Mouse (Mus musculus): ENCODE results near the gene Lats1. TPM values are rescaled to one million over a fixed set of nuclear protein-coding genes. Genes with fewer than 3 reads are reported as not detected.

Gene Lats1
- 25.5 and 26.8 TPM in 2 replicates for polyA plus RNA-seq (2012; rRNA removed)

DNA sequence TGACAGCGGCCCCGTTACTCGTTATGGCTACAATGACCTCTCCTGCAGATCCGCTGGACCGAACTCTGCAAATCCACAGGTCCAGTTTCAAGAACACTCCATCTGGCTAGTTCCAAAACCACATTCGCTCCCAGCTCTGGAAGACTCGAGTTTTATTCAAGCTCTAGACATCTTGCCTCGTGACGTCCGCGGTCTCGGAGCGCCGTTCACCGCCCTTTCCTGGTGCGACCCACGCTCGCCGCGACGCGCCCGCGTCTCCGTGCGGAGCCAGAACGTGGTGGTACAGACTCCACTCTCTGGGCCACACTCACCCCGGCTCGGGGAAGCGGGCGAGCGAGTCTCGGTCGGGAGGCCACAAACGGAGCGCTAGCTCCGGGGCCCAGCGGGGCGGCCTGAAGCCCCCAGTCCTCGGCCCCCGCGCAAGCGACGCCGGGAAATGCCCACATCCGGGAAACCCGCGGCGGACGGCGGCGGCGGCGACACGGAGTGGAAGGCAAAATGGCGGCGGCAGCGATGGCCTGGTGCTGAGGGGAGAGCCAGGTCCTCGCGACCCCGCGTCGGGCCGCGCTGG, at the start of gene Lats1, which contains the start of gene Pcmt1:
Gene Lats1 (plus strand): TSS at position 484 of the 571 bp plus-strand sequence.
Gene Pcmt1 (minus strand): TSS at position 406 of the 571 bp plus-strand sequence.

DNA sequence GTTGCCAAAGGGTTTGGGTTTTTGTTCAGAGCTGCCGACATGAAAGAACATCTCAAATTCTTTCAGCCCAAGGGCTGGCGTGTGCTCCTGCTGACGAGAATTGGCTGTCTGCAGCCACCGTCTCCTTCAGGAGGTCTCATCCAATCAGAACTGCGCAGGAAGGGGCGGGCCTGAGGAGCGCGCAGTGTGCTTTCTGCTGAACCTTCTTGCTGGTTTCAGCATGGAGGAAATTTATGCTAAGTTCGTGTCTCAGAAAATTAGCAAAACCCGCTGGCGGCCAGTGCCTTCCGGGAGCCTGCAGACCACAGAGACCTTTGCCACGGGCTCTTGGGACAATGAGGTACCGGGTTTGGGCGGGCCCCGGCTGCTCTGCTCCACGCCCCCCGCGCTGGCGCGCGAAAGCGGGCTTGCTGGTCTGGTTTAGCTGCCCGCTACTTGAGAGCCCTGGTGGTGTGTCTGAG, 13.6 kb upstream of the Lats1 start, which contains the start of gene Nup43:
Gene Nup43 (plus strand): TSS at position 162 of the 461 bp plus-strand sequence.

DNA sequence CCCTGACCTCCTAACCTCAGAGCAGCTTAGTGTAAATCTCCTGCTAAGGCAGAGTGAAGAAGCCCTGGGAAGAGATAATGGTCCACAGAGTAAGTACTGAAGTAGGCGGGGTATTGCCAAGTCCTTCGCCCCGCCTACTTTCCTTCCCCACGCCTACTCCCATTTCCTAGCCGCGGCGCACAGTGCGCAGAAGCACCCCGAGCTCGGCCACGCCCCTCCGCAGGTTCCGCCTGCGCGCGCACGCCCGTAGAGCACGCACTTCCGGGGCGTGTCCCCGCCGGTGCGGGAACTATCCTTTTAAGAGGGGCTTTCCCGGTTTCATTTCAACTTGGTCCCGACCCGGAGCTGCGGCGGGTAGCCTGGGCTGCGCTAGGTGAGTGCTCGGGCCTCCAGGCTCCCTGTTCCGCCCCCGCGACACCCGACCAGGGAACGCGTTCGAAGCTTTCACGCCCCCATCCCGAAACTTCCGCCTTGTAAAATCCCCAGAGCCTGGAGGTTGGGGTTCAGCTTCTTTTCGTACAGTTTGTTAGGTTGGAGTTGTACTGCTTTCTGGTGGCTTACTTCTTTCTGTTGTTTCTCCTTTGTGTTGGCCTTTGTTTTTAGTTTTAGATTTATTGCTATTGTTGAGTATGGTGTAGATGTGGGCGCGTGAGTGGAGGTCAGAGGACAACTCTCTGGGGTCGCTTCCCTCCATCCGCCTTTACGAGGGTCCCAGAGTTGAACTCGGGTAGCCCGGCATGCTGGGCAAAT, 44.9 kb downstream of the Lats1 start, which contains the start of gene Katna1:
Gene Katna1 (plus strand): TSS at position 250 of the 750 bp plus-strand sequence.

Other genes with a start within 250 kb of the Lats1 start
- 0.65 and 1.1 TPM in 2 replicates for gene Ulbp1, start 207.6 kb upstream of the Lats1 start, polyA plus RNA-seq (2012; rRNA removed)
- 83.1 and 84.0 TPM in 2 replicates for gene Lrp11, start 91.4 kb upstream of the Lats1 start, polyA plus RNA-seq (2012; rRNA removed)
- gene Nup43, start 13.7 kb upstream of the Lats1 start, polyA plus RNA-seq (2012; rRNA removed), result 23.3 and 26.2 TPM in 2 replicates
- gene Pcmt1, start 78 bp upstream of the Lats1 start, polyA plus RNA-seq (2012; rRNA removed), result 104 and 107 TPM in 2 replicates
- gene Katna1, start 44.8 kb downstream of the Lats1 start, polyA plus RNA-seq (2012; rRNA removed), result 13.8 and 14.2 TPM in 2 replicates
- 28.8 and 34.0 TPM in 2 replicates for gene Ginm1, start 111.6 kb downstream of the Lats1 start, polyA plus RNA-seq (2012; rRNA removed)
- gene Ppil4, start 111.7 kb downstream of the Lats1 start, polyA plus RNA-seq (2012; rRNA removed), result 22.1 and 22.8 TPM in 2 replicates
- 0.12 and 0.17 TPM in 2 replicates for gene Zc3h12d, start 151.3 kb downstream of the Lats1 start, polyA plus RNA-seq (2012; rRNA removed)